Mouse (Mus musculus): ENCODE measurements at regions not wholly inside any gene's neighbourhood (a gene's known extent, or its start where the extent isn't known, plus 50 kb on each side); places are given as distances from the start of the nearest gene placed in this dataset.

DNA sequence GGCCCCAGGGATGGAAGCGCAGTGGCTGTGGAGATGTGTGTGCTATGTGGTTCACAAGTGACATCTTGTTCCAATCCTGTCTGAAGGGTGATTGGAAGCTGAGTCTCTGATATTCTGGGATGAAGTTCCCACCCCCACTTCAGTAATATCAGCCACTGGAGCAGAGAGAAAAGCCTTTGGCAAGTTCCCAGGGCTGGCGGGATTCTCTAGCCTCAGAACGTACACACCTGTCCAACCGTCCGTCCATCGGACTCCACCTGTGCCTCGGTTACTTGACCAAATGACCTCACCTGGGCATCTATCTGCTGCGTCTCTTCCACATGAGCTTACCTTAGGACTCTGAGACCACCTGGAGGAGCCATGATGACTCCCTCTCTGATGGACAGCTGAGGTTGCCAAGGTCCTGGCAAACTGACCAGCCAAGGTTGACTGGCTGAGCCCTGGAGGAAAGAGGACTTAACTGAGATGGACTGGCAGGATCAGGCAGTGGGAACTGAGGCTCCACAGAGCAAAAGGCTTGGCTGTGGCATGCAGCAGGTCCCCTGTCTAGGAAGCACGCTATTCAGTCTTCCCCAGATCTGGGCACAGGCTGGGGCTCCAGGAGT is 152.5 kb upstream of the A530016L24Rik start:
- TF ChIP-seq CTCF (conservative IDR thresholded peaks at IDR 0.05; ENCODE audit: low read length) (no peak), NANOG (IDR thresholded peaks at IDR 0.05; ENCODE audit: borderline replicate concordance, low read length) (no peak), POU5F1 (IDR thresholded peaks at IDR 0.05; ENCODE audit: borderline replicate concordance, low read length) (no peak)

Measured in E14TG2a.4 (cell line).